Mouse (Mus musculus) kidney, adult 2 months (tissue): ENCODE data around the gene Eif2ak4.

Experiments used
- CTCF ChIP-seq: fragments of 200-500 bp; conservative IDR thresholded peaks from 2 replicates; pipeline ENCODE4 v1.5.1; 2011; ENCODE audit warnings: low read depth, mild to moderate bottlenecking, control low read depth, low read length, moderate library complexity, mixed read lengths; ENCODE audit not compliant: insufficient read depth, insufficient read length
- POLR2A ChIP-seq: fragments of 200-500 bp; IDR thresholded peaks from one replicate; pipeline ENCODE4 v1.6.1; 2011; ENCODE audit warnings: low read depth, low read length, control low read depth

DNA sequence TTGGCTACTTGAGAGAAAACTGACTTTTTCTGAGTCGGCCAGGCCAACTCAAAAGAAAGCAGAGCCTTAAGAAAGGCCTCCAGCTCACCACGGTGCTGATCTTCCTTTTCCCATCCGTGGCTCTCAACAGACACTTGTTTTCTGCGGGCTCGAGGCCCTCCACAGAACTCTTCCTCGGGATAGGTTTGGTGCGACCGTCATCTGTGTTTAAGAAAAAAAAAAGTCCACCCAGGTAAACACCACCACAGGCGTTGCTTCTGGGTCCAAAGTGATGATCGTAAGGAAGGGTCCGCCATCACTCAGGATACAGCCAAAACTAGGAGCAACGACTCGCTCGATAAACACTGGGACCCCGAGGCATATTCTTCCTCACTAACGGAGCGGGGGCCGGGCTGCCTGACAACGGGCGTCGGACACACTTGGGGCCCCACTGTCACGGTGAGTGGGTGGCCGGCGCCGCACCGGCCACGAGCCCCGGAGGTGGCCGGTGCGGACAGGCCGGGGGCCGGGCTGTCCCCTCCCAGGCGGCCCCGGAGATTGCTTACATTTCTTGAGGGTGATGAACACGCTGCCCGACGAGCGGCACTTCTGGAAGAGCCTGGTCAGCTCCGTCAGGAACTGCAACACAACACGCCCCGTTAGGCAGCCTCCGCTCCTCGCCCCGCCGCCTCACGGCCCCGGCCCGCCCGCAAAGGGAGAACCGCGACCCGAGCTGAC, 90.6 kb downstream of the Eif2ak4 start:
- TF ChIP-seq CTCF: no peak
- TF ChIP-seq POLR2A: no peak
